Mouse (Mus musculus) heart, postnatal 25 days (tissue): ENCODE results near the gene Ugt1a6b. TPM values are rescaled to one million over a fixed set of nuclear protein-coding genes. Genes with fewer than 3 reads are reported as not detected.
"Not testable (repeated sequence)": the region's sequence is repeated elsewhere in the genome, so short reads cannot be mapped to it uniquely, and the experiment has no call there.

Experiments used
- DNase-seq: peaks from one replicate; pipeline ENCODE4 v3.0.0; 2022; ENCODE audit warnings: low spot score
- intact Hi-C: fragments of 180-260 bp; cut with DNase I; formaldehyde crosslinking; loops from one replicate; pipeline ENCODE4 v1.15.1; 2025
- total RNA-seq, 2 experiments: library from RNA; stranded (reverse); gene quantifications; 2 replicates each; pipeline ENCODE4 v1.2.3; 2021

Ugt1a6b gene
- total RNA-seq, 2 experiments from 2014 or later: 0.57 to 0.67 TPM

GRCm38 (mm10) chr1:88218591-88218990 is 115.5 kb downstream of the Ugt1a6b start:
- intact Hi-C loops: no loop called here

GRCm38 (mm10) chr1:88219054-88219453 is 116.0 kb downstream of the Ugt1a6b start:
- DNase-seq: no peak

More at GRCm38 (mm10) chr1:88218591-88218990, 115.5 kb downstream of the Ugt1a6b start:
- no peak for DNase-seq

GRCm38 (mm10) chr1:88220336-88220735 is 117.3 kb downstream of the Ugt1a6b start:
- DNase-seq: no peak
- intact Hi-C loops: no loop called here

More at GRCm38 (mm10) chr1:88219054-88219453, 116.0 kb downstream of the Ugt1a6b start:
- intact Hi-C loops: no loop called here

- intact Hi-C loops: no loop called here
- DNase-seq: no peak
Observed at GRCm38 (mm10) chr1:88222216-88222615, 119.2 kb downstream of the Ugt1a6b start.

GRCm38 (mm10) chr1:88223011-88223515 is 120.0 kb downstream of the Ugt1a6b start:
- DNase-seq, intact Hi-C loops: not testable (repeated sequence)

GRCm38 (mm10) chr1:88223591-88223990 is 120.5 kb downstream of the Ugt1a6b start:
- DNase-seq: no peak

GRCm38 (mm10) chr1:88224029-88224776 is 121.2 kb downstream of the Ugt1a6b start:
- intact Hi-C loops: no loop called here
- no peak for DNase-seq

More at GRCm38 (mm10) chr1:88223591-88223990, 120.5 kb downstream of the Ugt1a6b start:
- intact Hi-C loops: no loop called here

GRCm38 (mm10) chr1:88225301-88225700 is 122.2 kb downstream of the Ugt1a6b start:
- intact Hi-C loops: not testable (repeated sequence)
- peak; percentile 0 for DNase-seq

GRCm38 (mm10) chr1:88225741-88226140 is 122.7 kb downstream of the Ugt1a6b start:
- peak; percentile 1 for DNase-seq
- intact Hi-C loops: no loop called here

- intact Hi-C loops: no loop called here
- peak; percentile 12 for DNase-seq
Observed at GRCm38 (mm10) chr1:88226670-88227379, 123.8 kb downstream of the Ugt1a6b start, which contains the start of gene Mroh2a. TSS of gene Mroh2a (plus strand) at chr1:88226986.

GRCm38 (mm10) chr1:88227482-88227881 is 124.4 kb downstream of the Ugt1a6b start:
- intact Hi-C loops: no loop called here
- peak; percentile 1 for DNase-seq

- DNase-seq: peak; percentile 16
- intact Hi-C loops: no loop called here
Observed at GRCm38 (mm10) chr1:88228121-88228520, 125.1 kb downstream of the Ugt1a6b start.

GRCm38 (mm10) chr1:88229566-88229965 is 126.5 kb downstream of the Ugt1a6b start:
- intact Hi-C loops: no loop called here
- DNase-seq: peak; percentile 1

GRCm38 (mm10) chr1:88229986-88230385 is 126.9 kb downstream of the Ugt1a6b start:
- peak; percentile 13 for DNase-seq
- intact Hi-C loops: no loop called here

GRCm38 (mm10) chr1:88230421-88230820 is 127.4 kb downstream of the Ugt1a6b start:
- intact Hi-C loops: no loop called here
- peak; percentile 6 for DNase-seq

- peak; percentile 3 for DNase-seq
- intact Hi-C loops: no loop called here
Observed at GRCm38 (mm10) chr1:88230981-88231802, 128.1 kb downstream of the Ugt1a6b start.

- intact Hi-C loops: no loop called here
Observed at GRCm38 (mm10) chr1:88231803-88232499, 128.9 kb downstream of the Ugt1a6b start.

GRCm38 (mm10) chr1:88232664-88233380 is 129.8 kb downstream of the Ugt1a6b start:
- intact Hi-C loops: no loop called here
- DNase-seq: no peak

More at GRCm38 (mm10) chr1:88231803-88232499, 128.9 kb downstream of the Ugt1a6b start:
- no peak for DNase-seq
